Mouse (Mus musculus) embryonic facial prominence, embryonic 14.5 days (tissue): ENCODE measurements around the gene B230104I21Rik. TPM values are rescaled to one million over a fixed set of nuclear protein-coding genes. Genes with fewer than 3 reads are reported as not detected.

Experiments
- ATAC-seq: fragments of 200-750 bp; cut with Nextera tagmentation; 2 replicates; pipeline ENCODE4 v1.8.0; 2017; ENCODE audit warnings: low read depth, moderate number of reproducible peaks, moderate TSS enrichment
- DNase-seq: peaks from one replicate; pipeline ENCODE4 v3.0.0-alpha.2; 2015; ENCODE audit warnings: low spot score
- H3K27ac ChIP-seq: fragments of 300-500 bp; sonication (generic); replicated peaks from 2 replicates; pipeline ENCODE4 v1.5.1; 2014; ENCODE audit warnings: low read depth, mild to moderate bottlenecking, low read length, moderate library complexity
- H3K27me3 ChIP-seq: fragments of 300-500 bp; sonication (generic); replicated peaks from 2 replicates; pipeline ENCODE4 v1.6.1; 2014; ENCODE audit warnings: low read length; ENCODE audit not compliant: control insufficient read depth, insufficient read depth
- H3K36me3 ChIP-seq: fragments of 300-500 bp; sonication (generic); 2 replicates; pipeline ENCODE4 v1.6.1; 2014; ENCODE audit warnings: low read length, mixed read lengths; ENCODE audit not compliant: control insufficient read depth, insufficient read depth
- H3K4me1 ChIP-seq: fragments of 300-500 bp; sonication (generic); 2 replicates; pipeline ENCODE4 v1.6.1; 2014; ENCODE audit warnings: antibody characterized with exemption, low read length; ENCODE audit not compliant: control insufficient read depth, insufficient read depth
- H3K4me2 ChIP-seq: fragments of 300-500 bp; sonication (generic); 2 replicates; pipeline ENCODE4 v1.6.1; 2014; ENCODE audit warnings: low read depth, mild to moderate bottlenecking, low read length, moderate library complexity, mixed read lengths
- H3K4me3 ChIP-seq: fragments of 300-500 bp; sonication (generic); 2 replicates; pipeline ENCODE4 v1.5.1; 2014; ENCODE audit warnings: low read depth, mild to moderate bottlenecking, low read length
- H3K9ac ChIP-seq: fragments of 300-500 bp; sonication (generic); 2 replicates; pipeline ENCODE4 v1.6.1; 2014; ENCODE audit warnings: low read depth, mild to moderate bottlenecking, low read length, moderate library complexity, mixed read lengths
- H3K9me3 ChIP-seq: fragments of 300-500 bp; sonication (generic); 2 replicates; pipeline ENCODE4 v1.6.1; 2016; ENCODE audit warnings: low read length; ENCODE audit not compliant: control insufficient read depth
- WGBS: fragments of 180-500 bp; shearing (Covaris S2); extraction: QIAGEN DNeasy Blood & Tissue Kit; methylation state at CpG from one replicate; pipeline ENCODE4 v1.1.7; 2014; 5-methylcytosine and 5-hydroxymethylcytosine counted together
- polyA plus RNA-seq: library from polyadenylated mRNA; unstranded; fragments of >200 nt; fragmentation: Nextera tagmentation; extraction: Ambion mirVana; gene quantifications from 2 replicates; pipeline ENCODE4 v1.2.1, GENCODE M21; 2014

Gene B230104I21Rik
- polyA plus RNA-seq, 1 experiment from 2014 or later: not detected

DNA sequence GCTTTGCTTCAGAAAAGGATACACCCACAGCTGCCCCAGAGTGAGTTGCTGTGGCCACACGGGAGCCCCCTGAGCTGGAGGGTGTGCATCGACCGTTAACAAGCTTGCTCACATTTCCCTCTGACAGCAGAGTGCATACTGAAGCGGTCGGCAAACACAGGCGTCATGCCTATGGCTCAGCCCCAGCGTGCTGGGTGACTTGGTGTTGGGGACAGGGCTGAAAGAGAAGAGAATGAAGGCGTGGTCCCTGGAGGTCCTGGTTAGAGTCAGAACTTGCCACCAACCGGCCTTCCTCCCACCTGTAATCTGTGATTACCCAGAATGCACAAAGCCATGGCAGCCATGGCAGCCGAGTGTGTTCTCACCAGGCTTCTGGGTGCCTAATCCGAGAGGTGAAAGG is 22.9 kb downstream of the B230104I21Rik start:
- DNase-seq: no peak
- no peak overlapping the region; the same call in 1 of the 2 replicates for H3K27ac ChIP-seq

GRCm38 (mm10) chr4:154359762-154360300 is 23.9 kb downstream of the B230104I21Rik start:
- Histone ChIP-seq H3K9ac (no peak overlapping the region), H3K27ac (no peak overlapping the region), H3K4me1 (no peaks in the 10 kb centered on the region), H3K36me3 (no peaks in the 10 kb centered on the region), H3K9me3 (no peaks in the 10 kb centered on the region), H3K4me3 (no peak overlapping the region), H3K27me3 (no peaks in the 10 kb centered on the region), H3K4me2 (no peak overlapping the region)
- WGBS: 79% methylated on average over 9 of the region's 9 CpGs
- DNase-seq (no peak), ATAC-seq (no peak)

More for the DNA sequence above, 22.9 kb downstream of the B230104I21Rik start:
- Histone ChIP-seq H3K4me2 (no peak overlapping the region), H3K9me3 (no peaks in the 10 kb centered on the region), H3K4me3 (no peak overlapping the region), H3K27me3 (no peaks in the 10 kb centered on the region), H3K9ac (no peak overlapping the region), H3K36me3 (no peaks in the 10 kb centered on the region), H3K4me1 (no peaks in the 10 kb centered on the region)
- WGBS: 56% methylated on average over 10 of the region's 11 CpGs
- no peak for ATAC-seq

DNA sequence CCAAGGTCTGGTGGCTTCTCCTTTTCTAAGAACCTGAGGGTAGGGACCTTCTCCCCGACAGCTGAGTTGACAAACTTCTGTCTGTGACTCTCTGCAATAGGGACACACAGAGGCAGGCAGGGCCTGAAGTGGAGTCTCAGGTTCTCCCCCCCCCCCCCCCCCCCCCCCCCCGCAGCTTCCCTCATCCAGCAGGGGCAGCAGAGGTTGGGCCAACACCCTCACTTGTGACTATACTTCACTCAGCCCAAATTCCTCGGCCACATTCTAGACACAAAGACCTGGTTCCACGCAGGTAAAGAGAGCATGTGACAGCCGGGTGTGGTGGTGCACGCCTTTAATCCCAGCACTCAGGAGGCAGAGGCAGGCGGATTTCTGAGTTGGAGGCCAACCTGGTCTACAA is 24.5 kb downstream of the B230104I21Rik start:
- no peaks in the 10 kb centered on the region for H3K4me1 ChIP-seq
- H3K27me3 ChIP-seq: no peaks in the 10 kb centered on the region
- H3K9me3 ChIP-seq: no peaks in the 10 kb centered on the region
- DNase-seq: no peak
- no peak for ATAC-seq
- no peak overlapping the region for H3K4me2 ChIP-seq
- H3K27ac ChIP-seq: no peak overlapping the region
- WGBS: 82% methylated on average over 6 of the region's 7 CpGs
- H3K36me3 ChIP-seq: no peaks in the 10 kb centered on the region
- H3K4me3 ChIP-seq: no peak overlapping the region
- H3K9ac ChIP-seq: no peak overlapping the region

DNA sequence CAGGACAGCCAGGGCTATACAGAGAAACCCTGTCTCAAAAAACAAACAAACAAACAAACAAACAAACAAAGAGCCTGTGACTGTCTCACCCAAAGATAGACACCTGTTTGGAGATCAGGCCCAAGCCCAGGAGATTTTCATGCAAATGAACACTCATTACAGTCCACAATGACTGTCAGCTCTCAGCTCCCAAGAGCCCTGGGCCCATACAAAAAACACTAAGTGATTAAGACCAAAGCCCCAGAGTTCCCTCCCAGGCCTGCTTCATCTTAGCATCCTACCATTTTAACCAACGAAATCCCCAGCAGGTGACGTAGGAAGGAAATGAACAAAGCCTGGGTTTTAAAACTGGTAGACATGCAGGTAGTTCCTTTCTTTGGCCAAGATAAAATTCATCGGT is 24.9 kb downstream of the B230104I21Rik start:
- Histone ChIP-seq H3K9me3 (no peaks in the 10 kb centered on the region), H3K27me3 (no peaks in the 10 kb centered on the region), H3K27ac (no peak overlapping the region), H3K4me3 (no peak overlapping the region), H3K4me2 (no peak overlapping the region), H3K9ac (no peak overlapping the region), H3K4me1 (no peaks in the 10 kb centered on the region), H3K36me3 (no peaks in the 10 kb centered on the region)
- ATAC-seq (no peak), DNase-seq (no peak)
- 87% methylated on average over 3 of the region's 3 CpGs for WGBS

DNA sequence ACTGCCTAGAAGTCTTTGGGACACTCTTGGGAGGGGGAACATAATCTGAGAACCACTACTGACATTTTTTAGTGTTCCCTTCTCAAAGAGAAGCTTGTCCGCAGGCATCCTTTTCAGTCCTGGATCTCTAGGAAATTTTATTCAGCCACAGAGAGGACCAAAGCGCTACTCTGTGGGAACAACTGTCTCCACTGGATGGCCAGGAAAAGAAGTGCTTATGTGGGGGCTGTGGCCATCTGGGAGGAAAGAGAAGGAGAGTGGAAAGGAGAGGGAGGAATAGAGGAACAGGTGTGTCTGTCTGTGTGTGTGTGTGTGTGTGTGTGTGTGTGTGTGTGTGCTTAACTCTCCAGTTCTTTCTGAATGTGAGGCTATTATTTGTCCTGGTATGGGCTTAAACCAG is 28.8 kb downstream of the B230104I21Rik start:
- no peaks in the 10 kb centered on the region for H3K9me3 ChIP-seq
- no peak for ATAC-seq
- H3K9ac ChIP-seq: no peak overlapping the region
- no peak for DNase-seq
- H3K4me1 ChIP-seq: no peaks in the 10 kb centered on the region
- 87% methylated on average over 2 of the region's 2 CpGs for WGBS
- no peaks in the 10 kb centered on the region for H3K36me3 ChIP-seq
- no peak overlapping the region for H3K4me2 ChIP-seq
- no peaks in the 10 kb centered on the region for H3K27me3 ChIP-seq
- no peak overlapping the region for H3K27ac ChIP-seq
- no peak overlapping the region for H3K4me3 ChIP-seq

- no peak overlapping the region for H3K27ac ChIP-seq
- no peak overlapping the region for H3K4me3 ChIP-seq
- no peaks in the 10 kb centered on the region for H3K27me3 ChIP-seq
- no peaks in the 10 kb centered on the region for H3K36me3 ChIP-seq
- ATAC-seq (no peak), DNase-seq (no peak)
- 86% methylated on average over 6 of the region's 6 CpGs for WGBS
- H3K9ac ChIP-seq: no peak overlapping the region
- no peaks in the 10 kb centered on the region for H3K4me1 ChIP-seq
- H3K4me2 ChIP-seq: no peak overlapping the region
- H3K9me3 ChIP-seq: no peaks in the 10 kb centered on the region
Measured at GRCm38 (mm10) chr4:154366836-154367235, 30.9 kb downstream of the B230104I21Rik start.

DNA sequence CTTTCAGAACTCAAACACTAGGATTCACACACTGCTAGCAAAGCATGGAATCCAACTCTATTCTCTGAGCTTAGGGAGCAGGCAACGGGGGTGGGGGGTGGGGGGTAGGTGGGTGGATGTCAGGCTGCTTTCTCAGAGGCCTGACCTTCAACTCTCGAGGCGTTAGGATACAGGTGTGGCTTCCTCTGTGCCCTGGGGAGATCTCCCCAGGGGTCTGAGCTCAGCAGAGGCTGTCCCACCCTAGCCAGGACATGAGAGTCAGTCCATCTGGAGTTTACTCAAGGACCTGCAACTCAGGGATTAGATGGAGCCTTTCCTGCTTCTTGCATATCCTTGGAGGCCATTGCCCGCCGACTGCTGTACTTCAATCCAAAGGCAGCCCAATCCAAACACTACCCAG is 33.2 kb downstream of the B230104I21Rik start:
- no peaks in the 10 kb centered on the region for H3K27me3 ChIP-seq
- 76% methylated on average over 5 of the region's 5 CpGs for WGBS
- H3K4me1 ChIP-seq: no peaks in the 10 kb centered on the region
- ATAC-seq: no peak
- H3K27ac ChIP-seq: no peak overlapping the region
- H3K4me2 ChIP-seq: no peak overlapping the region
- no peak for DNase-seq
- no peaks in the 10 kb centered on the region for H3K36me3 ChIP-seq
- H3K9ac ChIP-seq: no peak overlapping the region
- H3K4me3 ChIP-seq: no peak overlapping the region
- no peaks in the 10 kb centered on the region for H3K9me3 ChIP-seq

- no peak overlapping the region for H3K4me3 ChIP-seq
- no peaks in the 10 kb centered on the region for H3K27me3 ChIP-seq
- no peaks in the 10 kb centered on the region for H3K9me3 ChIP-seq
- no peak for ATAC-seq
- no peaks in the 10 kb centered on the region for H3K36me3 ChIP-seq
- DNase-seq: no peak
- H3K4me1 ChIP-seq: no peaks in the 10 kb centered on the region
- no peak overlapping the region for H3K27ac ChIP-seq
- no peak overlapping the region for H3K9ac ChIP-seq
- no peak overlapping the region for H3K4me2 ChIP-seq
- WGBS: 59% methylated on average over 8 of the region's 8 CpGs
Measured at GRCm38 (mm10) chr4:154370841-154371240, 34.9 kb downstream of the B230104I21Rik start.

DNA sequence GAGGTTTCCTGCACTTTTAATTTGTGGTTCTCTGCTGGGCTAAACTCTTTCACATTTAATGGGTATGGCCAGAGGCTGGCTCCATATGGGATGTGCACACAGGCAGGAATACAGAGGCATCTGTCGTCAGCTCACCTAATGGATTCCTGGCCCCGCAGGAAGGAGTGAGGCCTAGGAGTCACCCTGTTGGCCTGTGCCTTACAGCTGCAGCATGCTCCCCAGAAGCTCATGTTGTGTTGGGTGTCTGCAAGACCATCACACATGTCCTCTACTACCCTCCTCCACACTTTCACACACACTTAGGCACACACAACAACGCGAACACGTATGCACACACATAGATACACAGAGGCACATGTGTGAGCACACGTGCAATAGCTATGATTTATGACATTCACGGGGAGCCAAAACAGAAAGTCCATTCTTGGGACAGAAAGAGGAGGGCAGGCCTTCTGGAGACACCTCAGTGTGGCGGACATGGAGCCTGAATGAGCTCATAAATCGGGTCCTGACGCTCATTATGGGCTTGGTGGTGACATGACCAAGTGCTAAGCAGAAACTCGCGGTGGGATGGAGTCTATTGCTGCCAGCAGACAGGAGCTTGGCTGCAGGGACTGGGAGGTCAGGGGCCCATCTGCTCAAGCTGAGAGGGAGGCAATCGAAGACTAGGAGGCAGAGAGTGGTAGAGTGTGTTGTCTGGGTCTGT is 35.8 kb downstream of the B230104I21Rik start:
- DNase-seq (no peak), ATAC-seq (no peak)
- H3K9me3 ChIP-seq: no peaks in the 10 kb centered on the region
- H3K27ac ChIP-seq: no peak overlapping the region
- H3K4me2 ChIP-seq: no peak overlapping the region
- H3K4me1 ChIP-seq: no peaks in the 10 kb centered on the region
- 74% methylated on average over 12 of the region's 13 CpGs for WGBS
- H3K36me3 ChIP-seq: no peaks in the 10 kb centered on the region
- H3K9ac ChIP-seq: no peak overlapping the region
- H3K4me3 ChIP-seq: no peak overlapping the region
- H3K27me3 ChIP-seq: no peaks in the 10 kb centered on the region
